Mouse (Mus musculus) olfactory bulb, adult 2 months (tissue): ENCODE results near the gene Dclre1a.

Experiments
- CTCF ChIP-seq: fragments of 200-500 bp; IDR thresholded peaks from 2 replicates; pipeline ENCODE4 v1.5.1; 2012; ENCODE audit warnings: low read depth, mild to moderate bottlenecking, low read length, moderate library complexity; ENCODE audit not compliant: insufficient read depth
- POLR2A ChIP-seq: fragments of 200-500 bp; IDR thresholded peaks from 2 replicates; pipeline ENCODE4 v1.6.1; 2012; ENCODE audit warnings: mild to moderate bottlenecking, low read depth, low read length, moderate library complexity; ENCODE audit not compliant: insufficient read depth

DNA sequence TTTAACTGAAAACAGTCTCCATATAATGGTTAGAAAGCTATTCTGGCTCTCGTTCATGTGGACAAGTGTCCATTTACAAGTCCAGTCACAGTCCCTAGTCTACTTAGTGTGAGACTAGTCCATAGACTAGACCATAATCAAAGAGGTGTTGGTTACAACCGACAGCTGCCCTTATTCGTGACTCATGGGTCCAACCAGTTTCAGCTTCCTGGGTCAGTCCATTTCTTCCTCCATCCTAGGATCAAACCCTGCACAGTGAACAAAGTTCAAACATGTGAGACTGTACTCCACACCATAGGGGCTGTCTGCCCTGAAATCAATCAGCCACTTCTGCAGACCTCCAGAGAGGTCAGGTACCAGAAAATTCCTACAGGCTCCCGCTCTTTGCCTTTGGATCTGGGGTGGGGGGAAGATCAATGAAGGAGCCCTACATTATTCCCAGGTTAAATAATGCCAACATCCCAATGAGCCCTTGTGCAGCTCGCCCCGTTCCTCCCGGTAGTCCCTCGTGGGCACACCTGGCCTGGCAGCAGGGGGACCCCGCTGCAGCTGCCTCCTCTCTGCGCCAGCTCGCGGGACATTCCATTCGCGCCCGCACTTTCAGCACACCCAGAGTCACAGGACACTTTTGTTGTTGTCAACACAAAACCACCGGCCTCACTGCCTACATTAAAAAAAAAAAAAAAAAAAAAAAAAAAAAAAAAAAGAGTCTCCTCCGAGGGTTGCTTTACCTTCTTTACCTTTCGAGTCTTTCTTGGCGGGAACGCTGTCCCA, at the start of gene Dclre1a:
- TF ChIP-seq CTCF (peak; percentile 30; the same call in 1 of the 2 replicates), POLR2A (no peak)
